Mouse (Mus musculus): ENCODE data around the gene Steap2. TPM values are rescaled to one million over a fixed set of nuclear protein-coding genes. Genes with fewer than 3 reads are reported as not detected.

Gene Steap2
- polyA plus RNA-seq (2016; fragmentation: Nextera tagmentation; extraction: Ambion mirVana), result 7.7 and 7.9 TPM in 2 replicates

- Histone ChIP-seq H3K4me3 (replicated peaks) (peak within 1 kb of the TSS; percentile 69), H3K4me1 (replicated peaks) (peaks cover 5% of the 10 kb centered on the region; the same call in 1 of the 2 replicates), H3K9me3 (peaks cover 3% of the 10 kb centered on the region; the same call in 1 of the 2 replicates), H3K27ac (peak within 1 kb of the TSS; percentile 54; the same call in 1 of the 2 replicates), H3K9ac (replicated peaks) (peak within 1 kb of the TSS; percentile 87), H3K4me2 (peak within 1 kb of the TSS; percentile 71), H3K27me3 (no peaks in the 10 kb centered on the region), H3K36me3 (no peaks in the 10 kb centered on the region)
- WGBS, result under 1% methylated on average over 47 of the region's 66 CpGs
- peak; percentile 87 for ATAC-seq (ENCODE audit: insufficient number of reproducible peaks, insufficient read depth, low FRiP score, low TSS enrichment, low read depth)
Observed at GRCm38 (mm10) chr5:5693956-5694653, at the start of gene Steap2. Steap2 (minus strand) TSS chr5:5694578.

DNA sequence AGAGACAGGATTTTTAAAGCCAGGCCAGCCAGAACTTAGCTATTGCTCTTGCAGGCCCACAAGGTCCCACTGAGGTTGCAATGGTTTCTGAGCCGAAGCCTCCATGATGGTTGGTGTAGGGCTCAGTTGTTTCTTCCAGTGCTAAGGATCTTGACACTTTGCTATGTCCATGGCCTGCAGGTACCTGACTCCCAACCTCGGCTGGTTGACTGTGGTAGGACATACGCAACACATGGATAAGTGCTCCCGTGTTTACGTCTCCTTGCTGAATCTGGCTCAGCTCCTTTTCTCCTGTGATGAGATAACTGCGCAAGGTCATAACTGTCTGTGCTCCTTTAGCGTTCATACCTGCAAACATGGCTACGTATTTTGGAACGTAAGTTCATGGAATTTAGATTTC, 40.1 kb upstream of the Steap2 start:
- H3K9ac ChIP-seq (replicated peaks), result no peak overlapping the region
- no peaks in the 10 kb centered on the region for H3K27me3 ChIP-seq
- H3K9me3 ChIP-seq, result no peaks in the 10 kb centered on the region
- H3K4me2 ChIP-seq, result no peak overlapping the region
- no peak for ATAC-seq (ENCODE audit: insufficient number of reproducible peaks, insufficient read depth, low FRiP score, low TSS enrichment, low read depth)
- no peaks in the 10 kb centered on the region for H3K4me1 ChIP-seq (replicated peaks)
- H3K27ac ChIP-seq, result no peak overlapping the region
- H3K4me3 ChIP-seq (replicated peaks), result no peak overlapping the region
- H3K36me3 ChIP-seq, result no peaks in the 10 kb centered on the region
- 95% methylated on average over 9 of the region's 9 CpGs for WGBS

- Histone ChIP-seq H3K27me3 (no peaks in the 10 kb centered on the region), H3K27ac (no peak overlapping the region), H3K4me3 (replicated peaks) (no peak overlapping the region), H3K4me2 (no peak overlapping the region), H3K36me3 (no peaks in the 10 kb centered on the region), H3K9ac (replicated peaks) (no peak overlapping the region), H3K4me1 (replicated peaks) (no peaks in the 10 kb centered on the region), H3K9me3 (no peaks in the 10 kb centered on the region)
- ATAC-seq (ENCODE audit: insufficient number of reproducible peaks, insufficient read depth, low FRiP score, low TSS enrichment, low read depth), result no peak
- WGBS, result 74% methylated on average over 2 of the region's 2 CpGs
Observed at GRCm38 (mm10) chr5:5732858-5733257, 38.5 kb upstream of the Steap2 start.

GRCm38 (mm10) chr5:5732208-5732607, 37.8 kb upstream of the Steap2 start:
- 93% methylated on average over 3 of the region's 3 CpGs for WGBS
- no peak overlapping the region for H3K4me3 ChIP-seq (replicated peaks)
- no peak overlapping the region for H3K4me2 ChIP-seq
- no peaks in the 10 kb centered on the region for H3K9me3 ChIP-seq
- no peaks in the 10 kb centered on the region for H3K4me1 ChIP-seq (replicated peaks)
- no peak for ATAC-seq (ENCODE audit: insufficient number of reproducible peaks, insufficient read depth, low FRiP score, low TSS enrichment, low read depth)
- H3K36me3 ChIP-seq, result no peaks in the 10 kb centered on the region
- no peak overlapping the region for H3K9ac ChIP-seq (replicated peaks)
- H3K27ac ChIP-seq, result no peak overlapping the region
- no peaks in the 10 kb centered on the region for H3K27me3 ChIP-seq

- no peak overlapping the region for H3K4me2 ChIP-seq
- no peaks in the 10 kb centered on the region for H3K9me3 ChIP-seq
- H3K4me3 ChIP-seq (replicated peaks), result no peak overlapping the region
- H3K9ac ChIP-seq (replicated peaks), result no peak overlapping the region
- ATAC-seq (ENCODE audit: insufficient number of reproducible peaks, insufficient read depth, low FRiP score, low TSS enrichment, low read depth), result no peak
- no peaks in the 10 kb centered on the region for H3K36me3 ChIP-seq
- WGBS, result 89% methylated on average over 4 of the region's 4 CpGs
- H3K27me3 ChIP-seq, result no peaks in the 10 kb centered on the region
- no peaks in the 10 kb centered on the region for H3K4me1 ChIP-seq (replicated peaks)
- no peak overlapping the region for H3K27ac ChIP-seq
Observed at GRCm38 (mm10) chr5:5729904-5730303, 35.5 kb upstream of the Steap2 start.

- WGBS, result 55% methylated on average over 7 of the region's 7 CpGs
- Histone ChIP-seq H3K9me3 (no peaks in the 10 kb centered on the region), H3K4me2 (no peak overlapping the region), H3K4me1 (replicated peaks) (no peaks in the 10 kb centered on the region), H3K4me3 (replicated peaks) (no peak overlapping the region), H3K36me3 (no peaks in the 10 kb centered on the region), H3K27me3 (no peaks in the 10 kb centered on the region), H3K27ac (no peak overlapping the region), H3K9ac (replicated peaks) (no peak overlapping the region)
- no peak for ATAC-seq (ENCODE audit: insufficient number of reproducible peaks, insufficient read depth, low FRiP score, low TSS enrichment, low read depth)
Observed at GRCm38 (mm10) chr5:5722217-5722616, 27.8 kb upstream of the Steap2 start.

GRCm38 (mm10) chr5:5711032-5711431, 16.7 kb upstream of the Steap2 start:
- peaks cover 12% of the 10 kb centered on the region; the same call in 1 of the 2 replicates for H3K4me1 ChIP-seq (replicated peaks)
- no peaks in the 10 kb centered on the region for H3K9me3 ChIP-seq
- H3K36me3 ChIP-seq, result no peaks in the 10 kb centered on the region
- H3K4me3 ChIP-seq (replicated peaks), result no peak overlapping the region
- no peak overlapping the region for H3K27ac ChIP-seq
- no peak overlapping the region for H3K4me2 ChIP-seq
- WGBS, result 84% methylated on average over 4 of the region's 4 CpGs
- no peak for ATAC-seq (ENCODE audit: insufficient number of reproducible peaks, insufficient read depth, low FRiP score, low TSS enrichment, low read depth)
- H3K27me3 ChIP-seq, result no peaks in the 10 kb centered on the region
- H3K9ac ChIP-seq (replicated peaks), result no peak overlapping the region

DNA sequence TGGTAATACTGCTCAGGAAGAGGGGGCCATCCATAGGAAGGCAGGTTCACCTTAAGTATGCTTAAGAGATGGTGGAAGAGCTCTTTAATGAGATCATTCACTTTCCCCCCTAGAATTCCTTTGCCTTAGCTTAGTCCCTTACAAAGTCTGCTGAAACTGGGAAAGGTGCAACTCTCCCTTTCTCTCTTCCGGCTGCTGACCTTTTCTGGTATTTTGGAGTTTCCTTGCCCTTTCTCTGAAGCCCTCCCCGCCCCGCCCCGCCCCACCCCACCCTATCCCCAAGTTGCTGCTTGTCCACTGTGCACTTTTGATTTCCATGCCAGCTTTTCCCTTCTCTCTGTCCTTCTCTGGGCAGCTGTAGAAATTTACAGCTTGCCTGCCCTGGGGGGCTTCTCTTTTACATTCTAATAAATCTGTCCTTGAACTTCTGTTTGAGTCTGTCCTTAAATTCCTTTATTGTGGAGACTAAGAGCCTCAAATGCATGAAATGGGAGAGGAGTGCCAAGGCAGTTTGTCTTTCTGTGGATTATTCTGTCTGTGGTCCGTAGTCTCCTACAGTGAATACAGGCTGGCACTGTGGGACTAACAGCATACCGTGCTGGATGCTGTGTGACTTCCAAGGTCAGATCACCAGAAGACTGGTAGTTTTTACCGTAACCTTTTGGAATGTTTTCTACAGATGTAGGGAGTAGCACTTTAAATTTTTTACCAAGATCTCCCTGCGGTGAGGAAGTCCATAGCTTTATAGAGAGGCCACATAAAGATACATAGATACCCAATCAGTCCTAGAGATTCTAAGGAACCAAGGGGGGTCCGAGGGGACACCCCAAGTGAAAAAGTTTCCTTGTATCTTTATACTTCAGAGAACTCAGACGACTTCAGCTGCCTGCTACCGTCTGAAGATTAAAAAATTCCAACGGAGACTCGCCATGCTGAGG, 13.2 kb upstream of the Steap2 start:
- WGBS, result 35% methylated on average over 13 of the region's 13 CpGs
- no peak overlapping the region for H3K4me3 ChIP-seq (replicated peaks)

DNA sequence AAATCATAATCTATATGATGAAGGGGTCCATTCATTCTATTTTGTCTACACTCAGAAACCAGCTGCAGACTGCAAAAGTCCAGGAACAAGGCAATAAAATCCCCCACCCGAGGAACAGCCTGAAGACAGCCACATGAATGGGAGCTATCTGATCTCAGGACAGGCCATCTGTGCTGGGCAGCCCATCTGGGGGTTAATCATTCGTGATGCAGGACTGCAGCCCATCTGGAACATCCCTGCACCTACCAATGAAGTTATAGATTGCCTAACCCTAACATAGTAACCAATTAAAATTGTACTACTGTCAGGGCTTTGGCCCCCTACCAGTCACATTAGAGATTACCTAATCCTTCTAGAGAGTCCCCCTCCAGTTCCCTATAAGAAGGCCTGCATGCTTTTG, 10.6 kb upstream of the Steap2 start:
- H3K36me3 ChIP-seq, result no peaks in the 10 kb centered on the region
- no peak overlapping the region for H3K4me3 ChIP-seq (replicated peaks)
- H3K4me2 ChIP-seq, result no peak overlapping the region
- peaks cover 12% of the 10 kb centered on the region; the same call in 1 of the 2 replicates for H3K4me1 ChIP-seq (replicated peaks)
- WGBS, result 25% methylated on average over 2 of the region's 2 CpGs
- no peak overlapping the region for H3K27ac ChIP-seq
- H3K9ac ChIP-seq (replicated peaks), result no peak overlapping the region
- ATAC-seq (ENCODE audit: insufficient number of reproducible peaks, insufficient read depth, low FRiP score, low TSS enrichment, low read depth), result no peak
- H3K9me3 ChIP-seq, result no peaks in the 10 kb centered on the region
- no peaks in the 10 kb centered on the region for H3K27me3 ChIP-seq

More for the DNA sequence above, 13.2 kb upstream of the Steap2 start:
- H3K4me2 ChIP-seq, result peak overlapping the region; percentile 31
- no peaks in the 10 kb centered on the region for H3K36me3 ChIP-seq
- H3K9ac ChIP-seq (replicated peaks), result no peak overlapping the region
- H3K4me1 ChIP-seq (replicated peaks), result peaks cover 12% of the 10 kb centered on the region; the same call in 1 of the 2 replicates
- no peaks in the 10 kb centered on the region for H3K27me3 ChIP-seq
- no peaks in the 10 kb centered on the region for H3K9me3 ChIP-seq
- no peak; the same call in 1 of the 2 replicates for ATAC-seq (ENCODE audit: insufficient number of reproducible peaks, insufficient read depth, low FRiP score, low TSS enrichment, low read depth)
- no peak overlapping the region for H3K27ac ChIP-seq

- no peak overlapping the region for H3K9ac ChIP-seq (replicated peaks)
- WGBS, result 93% methylated on average over 2 of the region's 2 CpGs
- no peaks in the 10 kb centered on the region for H3K27me3 ChIP-seq
- H3K4me1 ChIP-seq (replicated peaks), result no peaks in the 10 kb centered on the region
- no peak overlapping the region for H3K27ac ChIP-seq
- H3K9me3 ChIP-seq, result peaks cover 3% of the 10 kb centered on the region; the same call in 1 of the 2 replicates
- no peak for ATAC-seq (ENCODE audit: insufficient number of reproducible peaks, insufficient read depth, low FRiP score, low TSS enrichment, low read depth)
- no peaks in the 10 kb centered on the region for H3K36me3 ChIP-seq
- no peak overlapping the region for H3K4me3 ChIP-seq (replicated peaks)
- H3K4me2 ChIP-seq, result no peak overlapping the region
Observed at GRCm38 (mm10) chr5:5700386-5700785, 6.0 kb upstream of the Steap2 start.

GRCm38 (mm10) chr5:5698830-5699229, 4.5 kb upstream of the Steap2 start:
- H3K4me3 ChIP-seq (replicated peaks), result no peak overlapping the region
- no peak overlapping the region for H3K9ac ChIP-seq (replicated peaks)
- H3K4me1 ChIP-seq (replicated peaks), result no peaks in the 10 kb centered on the region
- no peak for ATAC-seq (ENCODE audit: insufficient number of reproducible peaks, insufficient read depth, low FRiP score, low TSS enrichment, low read depth)
- no peaks in the 10 kb centered on the region for H3K27me3 ChIP-seq
- H3K36me3 ChIP-seq, result no peaks in the 10 kb centered on the region
- peaks cover 3% of the 10 kb centered on the region; the same call in 1 of the 2 replicates for H3K9me3 ChIP-seq
- H3K27ac ChIP-seq, result no peak overlapping the region
- no peak overlapping the region for H3K4me2 ChIP-seq
- WGBS, result 69% methylated on average over 3 of the region's 3 CpGs
